Mouse (Mus musculus) heart, embryonic 15.5 days (tissue): ENCODE measurements around the gene Sox6. TPM values are rescaled to one million over a fixed set of nuclear protein-coding genes. Genes with fewer than 3 reads are reported as not detected.
A peak's percentile ranks its signal among the peaks of the same experiment; 100 is the strongest.

Experiments used
- ATAC-seq: fragments of 200-750 bp; cut with Nextera tagmentation; replicated peaks from 2 replicates; pipeline ENCODE4 v1.8.0; 2017; ENCODE audit warnings: low read depth, moderate TSS enrichment; ENCODE audit not compliant: insufficient number of reproducible peaks, insufficient read depth, low FRiP score
- H3K27ac ChIP-seq: fragments of 300-500 bp; sonication (generic); 2 replicates; pipeline ENCODE4 v1.5.1; 2015; ENCODE audit warnings: mild to moderate bottlenecking, inconsistent platforms
- H3K27me3 ChIP-seq: fragments of 300-500 bp; sonication (generic); 2 replicates; pipeline ENCODE4 v1.6.1; 2015; ENCODE audit warnings: inconsistent platforms
- H3K36me3 ChIP-seq: fragments of 300-500 bp; sonication (generic); 2 replicates; pipeline ENCODE4 v1.6.1; 2015; ENCODE audit warnings: mild to moderate bottlenecking, inconsistent platforms
- H3K4me1 ChIP-seq: fragments of 300-500 bp; sonication (generic); replicated peaks from 2 replicates; pipeline ENCODE4 v1.6.1; 2015; ENCODE audit warnings: inconsistent platforms
- H3K4me2 ChIP-seq: fragments of 300-500 bp; sonication (generic); 2 replicates; pipeline ENCODE4 v1.6.1; 2015; ENCODE audit warnings: inconsistent platforms, mild to moderate bottlenecking, moderate library complexity
- H3K4me3 ChIP-seq: fragments of 300-500 bp; sonication (generic); 2 replicates; pipeline ENCODE4 v1.5.1; 2015; ENCODE audit warnings: mild to moderate bottlenecking, inconsistent platforms
- H3K9ac ChIP-seq: fragments of 300-500 bp; sonication (generic); 2 replicates; pipeline ENCODE4 v1.6.1; 2015; ENCODE audit warnings: mild to moderate bottlenecking, inconsistent platforms
- H3K9me3 ChIP-seq: fragments of 300-500 bp; sonication (generic); replicated peaks from 2 replicates; pipeline ENCODE4 v1.6.1; 2016; ENCODE audit warnings: inconsistent platforms
- WGBS: fragments of 180-500 bp; shearing (Covaris S2); methylation state at CpG from one replicate; pipeline ENCODE4 v1.1.7; 2015; ENCODE audit warnings: mixed read lengths; 5-methylcytosine and 5-hydroxymethylcytosine counted together
- polyA plus RNA-seq: library from polyadenylated mRNA; unstranded; fragments of >200 nt; fragmentation: Nextera tagmentation; extraction: Ambion mirVana; gene quantifications from 2 replicates; pipeline ENCODE4 v1.2.1, GENCODE M21; 2015

Sox6 gene
- polyA plus RNA-seq, 1 experiment from 2014 or later: 31.1 TPM

GRCm38 (mm10) chr7:115979813-115980512 lies 58.6 kb downstream of the Sox6 start:
- WGBS: 76% methylated on average over 5 of the region's 5 CpGs
- Histone ChIP-seq H3K27ac (no peak overlapping the region), H3K27me3 (no peaks in the 10 kb centered on the region), H3K4me1 (0 out of 2 replicates have a peak, but pooled peaks cover 2% of the 10 kb centered on the region), H3K9ac (no peak overlapping the region), H3K4me2 (no peak overlapping the region), H3K36me3 (no peaks in the 10 kb centered on the region), H3K4me3 (no peak overlapping the region), H3K9me3 (no peaks in the 10 kb centered on the region)
- no peak for ATAC-seq

GRCm38 (mm10) chr7:115974518-115974917 lies 64.1 kb downstream of the Sox6 start:
- Histone ChIP-seq H3K4me1 (peaks cover 4% of the 10 kb centered on the region; the same call in 1 of the 2 replicates), H3K9ac (no peak overlapping the region), H3K4me3 (no peak overlapping the region), H3K4me2 (no peak overlapping the region), H3K9me3 (no peaks in the 10 kb centered on the region), H3K27me3 (no peaks in the 10 kb centered on the region), H3K27ac (no peak overlapping the region), H3K36me3 (no peaks in the 10 kb centered on the region)
- ATAC-seq: no peak
- 52% methylated on average over 2 of the region's 2 CpGs for WGBS

DNA sequence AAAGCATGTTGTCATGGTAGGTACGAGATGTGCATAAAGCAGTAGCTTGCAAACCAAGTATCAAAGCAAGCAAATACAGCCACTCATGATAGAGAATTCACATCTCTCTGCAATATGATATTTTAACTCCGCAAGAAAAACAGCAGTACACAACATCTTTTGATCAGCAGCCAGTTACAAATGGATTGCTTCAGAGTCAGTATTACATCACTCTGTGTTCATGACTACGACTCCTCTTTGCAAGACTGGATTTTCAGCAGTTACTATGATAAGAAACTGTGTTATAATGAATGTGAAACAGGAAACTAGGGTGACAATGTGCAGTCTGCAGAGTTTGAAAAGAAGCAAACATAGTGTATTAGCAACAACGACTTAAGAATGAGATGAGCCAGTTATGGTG lies 71.4 kb downstream of the Sox6 start:
- H3K9ac ChIP-seq: no peak overlapping the region
- H3K9me3 ChIP-seq: no peaks in the 10 kb centered on the region
- H3K27ac ChIP-seq: no peak overlapping the region
- H3K4me1 ChIP-seq: no peaks in the 10 kb centered on the region; the same call in 1 of the 2 replicates
- H3K27me3 ChIP-seq: no peaks in the 10 kb centered on the region
- H3K36me3 ChIP-seq: no peaks in the 10 kb centered on the region
- ATAC-seq: no peak
- no peak overlapping the region for H3K4me2 ChIP-seq
- WGBS: 63% methylated on average over 4 of the region's 4 CpGs
- H3K4me3 ChIP-seq: no peak overlapping the region

GRCm38 (mm10) chr7:115966181-115966580 lies 72.4 kb downstream of the Sox6 start:
- H3K9ac ChIP-seq: no peak overlapping the region
- no peaks in the 10 kb centered on the region for H3K27me3 ChIP-seq
- no peaks in the 10 kb centered on the region for H3K9me3 ChIP-seq
- H3K4me1 ChIP-seq: no peaks in the 10 kb centered on the region; the same call in 1 of the 2 replicates
- no peak overlapping the region for H3K4me2 ChIP-seq
- H3K4me3 ChIP-seq: no peak overlapping the region
- H3K36me3 ChIP-seq: no peaks in the 10 kb centered on the region
- no peak overlapping the region for H3K27ac ChIP-seq
- no peak for ATAC-seq
- WGBS: 49% methylated on average over 4 of the region's 4 CpGs

DNA sequence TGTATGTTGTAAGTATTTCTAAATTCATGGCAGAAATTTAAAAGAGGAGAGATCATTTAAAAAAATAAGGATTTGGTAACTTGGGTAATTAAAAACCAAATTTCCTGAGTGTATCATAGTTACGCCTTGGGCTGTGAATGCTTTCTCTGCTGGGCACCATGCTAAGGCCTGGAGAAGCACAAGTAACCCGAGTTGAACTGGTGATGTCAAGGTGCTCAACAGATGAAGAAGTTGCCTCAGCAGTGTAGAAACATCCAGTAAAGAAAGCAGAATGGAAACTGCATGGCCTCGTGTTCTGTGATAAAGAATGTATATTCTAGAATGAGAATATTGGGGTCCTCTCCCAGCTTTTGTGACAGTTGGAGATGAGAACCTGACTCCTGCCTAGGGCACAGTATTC lies 85.5 kb downstream of the Sox6 start:
- Histone ChIP-seq H3K27ac (peak overlapping the region; percentile 8; the same call in 1 of the 2 replicates), H3K4me2 (no peak overlapping the region)
- 79% methylated on average over 3 of the region's 3 CpGs for WGBS

GRCm38 (mm10) chr7:115952235-115952634 lies 86.4 kb downstream of the Sox6 start:
- WGBS: 32% methylated on average over 3 of the region's 3 CpGs

More for the DNA sequence above, 85.5 kb downstream of the Sox6 start:
- Histone ChIP-seq H3K4me1 (peaks cover 19% of the 10 kb centered on the region), H3K9me3 (no peaks in the 10 kb centered on the region), H3K4me3 (no peak overlapping the region), H3K27me3 (no peaks in the 10 kb centered on the region), H3K9ac (no peak overlapping the region), H3K36me3 (no peaks in the 10 kb centered on the region)
- ATAC-seq: no peak

GRCm38 (mm10) chr7:115951689-115952088 lies 86.9 kb downstream of the Sox6 start:
- ATAC-seq: no peak
- H3K4me2 ChIP-seq: no peak overlapping the region
- no peak overlapping the region for H3K27ac ChIP-seq
- H3K9me3 ChIP-seq: no peaks in the 10 kb centered on the region
- 79% methylated on average over 4 of the region's 4 CpGs for WGBS
- no peak overlapping the region for H3K9ac ChIP-seq
- H3K4me1 ChIP-seq: peaks cover 19% of the 10 kb centered on the region
- no peaks in the 10 kb centered on the region for H3K27me3 ChIP-seq
- no peak overlapping the region for H3K4me3 ChIP-seq
- H3K36me3 ChIP-seq: no peaks in the 10 kb centered on the region

More at GRCm38 (mm10) chr7:115952235-115952634, 86.4 kb downstream of the Sox6 start:
- ATAC-seq: no peak
- Histone ChIP-seq H3K9me3 (no peaks in the 10 kb centered on the region), H3K9ac (no peak overlapping the region), H3K4me1 (peaks cover 19% of the 10 kb centered on the region), H3K4me2 (0 out of 2 replicates have a peak overlapping the region, but pooled peaks have one; percentile 14), H3K4me3 (no peak overlapping the region), H3K36me3 (no peaks in the 10 kb centered on the region), H3K27ac (peak overlapping the region; percentile 8; the same call in 1 of the 2 replicates), H3K27me3 (no peaks in the 10 kb centered on the region)

GRCm38 (mm10) chr7:115947916-115948315 lies 90.7 kb downstream of the Sox6 start:
- WGBS: 82% methylated on average over 2 of the region's 2 CpGs
- no peak for ATAC-seq
- Histone ChIP-seq H3K9ac (no peak overlapping the region), H3K4me1 (peaks cover 17% of the 10 kb centered on the region), H3K4me2 (no peak overlapping the region), H3K27ac (no peak overlapping the region), H3K4me3 (no peak overlapping the region), H3K27me3 (no peaks in the 10 kb centered on the region), H3K36me3 (no peaks in the 10 kb centered on the region), H3K9me3 (no peaks in the 10 kb centered on the region)

DNA sequence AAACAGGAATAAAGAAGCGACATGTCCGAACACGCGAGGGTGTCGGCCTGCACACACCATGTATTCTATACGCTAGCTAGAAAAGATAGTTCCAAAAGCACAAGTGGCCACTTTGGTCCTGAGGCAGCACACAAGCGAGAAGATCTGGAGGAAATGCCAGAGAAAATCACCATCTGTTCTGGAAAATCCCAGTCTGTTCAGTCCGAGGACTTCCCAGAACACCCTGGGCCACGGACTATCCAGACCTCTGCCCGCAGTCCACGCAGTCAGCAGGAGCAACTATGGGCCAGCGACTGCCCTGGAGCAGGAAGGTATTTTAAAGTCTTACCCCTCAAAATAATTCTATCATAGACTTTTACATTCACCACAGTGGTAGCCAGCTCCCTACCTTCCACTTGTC lies 92.0 kb downstream of the Sox6 start:
- H3K4me2 ChIP-seq: no peak overlapping the region
- H3K4me1 ChIP-seq: peaks cover 7% of the 10 kb centered on the region
- H3K4me3 ChIP-seq: no peak overlapping the region
- no peak overlapping the region for H3K9ac ChIP-seq
- no peak overlapping the region for H3K27ac ChIP-seq
- H3K9me3 ChIP-seq: no peaks in the 10 kb centered on the region
- no peak for ATAC-seq
- WGBS: 88% methylated on average over 12 of the region's 12 CpGs
- H3K36me3 ChIP-seq: no peaks in the 10 kb centered on the region
- H3K27me3 ChIP-seq: no peaks in the 10 kb centered on the region

- no peak overlapping the region for H3K4me2 ChIP-seq
- no peak overlapping the region for H3K4me3 ChIP-seq
- H3K9me3 ChIP-seq: no peaks in the 10 kb centered on the region
- no peak overlapping the region for H3K9ac ChIP-seq
- no peak overlapping the region for H3K27ac ChIP-seq
- 78% methylated on average over 4 of the region's 4 CpGs for WGBS
- H3K27me3 ChIP-seq: no peaks in the 10 kb centered on the region
- H3K36me3 ChIP-seq: no peaks in the 10 kb centered on the region
- ATAC-seq: no peak
- H3K4me1 ChIP-seq: peaks cover 4% of the 10 kb centered on the region; the same call in 1 of the 2 replicates
Observed at GRCm38 (mm10) chr7:115945516-115945915, 93.1 kb downstream of the Sox6 start.

- ATAC-seq: no peak
- H3K4me3 ChIP-seq: no peak overlapping the region
Observed at GRCm38 (mm10) chr7:115944250-115944649, 94.3 kb downstream of the Sox6 start.

DNA sequence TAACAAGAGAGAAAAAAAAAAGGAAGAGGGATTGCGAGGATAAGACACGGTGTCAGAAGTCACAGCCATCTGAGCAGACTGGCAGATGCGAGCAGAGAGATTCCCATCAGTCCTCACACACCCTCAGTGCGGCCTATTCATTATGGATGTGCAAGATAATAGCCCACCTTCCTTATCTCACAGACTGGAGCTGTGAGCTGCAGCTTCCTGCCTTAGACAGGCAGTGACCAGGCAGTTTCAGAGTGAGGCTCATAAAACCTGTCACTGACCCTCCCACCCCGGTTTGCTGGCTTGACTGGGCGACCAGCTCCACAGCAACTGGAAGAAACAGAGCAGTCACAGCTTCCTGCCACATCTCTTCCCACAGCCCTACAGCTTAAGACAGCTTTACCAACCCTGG lies 96.8 kb downstream of the Sox6 start:
- H3K4me2 ChIP-seq: no peak overlapping the region
- WGBS: 54% methylated on average over 6 of the region's 6 CpGs
- H3K9me3 ChIP-seq: no peaks in the 10 kb centered on the region
- no peak overlapping the region for H3K4me3 ChIP-seq
- H3K4me1 ChIP-seq: peaks cover 4% of the 10 kb centered on the region; the same call in 1 of the 2 replicates
- no peak for ATAC-seq
- H3K9ac ChIP-seq: no peak overlapping the region
- no peaks in the 10 kb centered on the region for H3K36me3 ChIP-seq
- H3K27ac ChIP-seq: no peak overlapping the region
- no peaks in the 10 kb centered on the region for H3K27me3 ChIP-seq

More at GRCm38 (mm10) chr7:115944250-115944649, 94.3 kb downstream of the Sox6 start:
- no peaks in the 10 kb centered on the region for H3K36me3 ChIP-seq
- no peaks in the 10 kb centered on the region for H3K27me3 ChIP-seq
- H3K9ac ChIP-seq: no peak overlapping the region
- 66% methylated on average over 5 of the region's 5 CpGs for WGBS
- H3K4me2 ChIP-seq: no peak overlapping the region
- no peak overlapping the region for H3K27ac ChIP-seq
- peaks cover 4% of the 10 kb centered on the region; the same call in 1 of the 2 replicates for H3K4me1 ChIP-seq
- H3K9me3 ChIP-seq: no peaks in the 10 kb centered on the region
